Mouse (Mus musculus) forebrain, embryonic 15.5 days (tissue): ENCODE measurements at regions not wholly inside any gene's neighbourhood (a gene's known extent, or its start where the extent isn't known, plus 50 kb on each side); places are given as distances from the start of the nearest gene placed in this dataset.

Experiments used
- ATAC-seq: fragments of 200-750 bp; cut with Nextera tagmentation; replicated peaks from 2 replicates; pipeline ENCODE4 v1.8.0; 2017; ENCODE audit warnings: mild to moderate bottlenecking, moderate TSS enrichment, moderate library complexity
- H3K27ac ChIP-seq: fragments of 300-500 bp; sonication (generic); replicated peaks from 2 replicates; pipeline ENCODE4 v1.5.1; 2015; ENCODE audit warnings: mild to moderate bottlenecking, inconsistent platforms
- H3K27me3 ChIP-seq: fragments of 300-500 bp; sonication (generic); 2 replicates; pipeline ENCODE4 v1.6.1; 2015; ENCODE audit warnings: inconsistent platforms
- H3K36me3 ChIP-seq: fragments of 300-500 bp; sonication (generic); 2 replicates; pipeline ENCODE4 v1.6.1; 2015; ENCODE audit warnings: mild to moderate bottlenecking, inconsistent platforms
- H3K4me1 ChIP-seq: fragments of 300-500 bp; sonication (generic); 2 replicates; pipeline ENCODE4 v1.6.1; 2015; ENCODE audit warnings: inconsistent platforms
- H3K4me2 ChIP-seq: fragments of 300-500 bp; sonication (generic); replicated peaks from 2 replicates; pipeline ENCODE4 v1.6.1; 2015; ENCODE audit warnings: mild to moderate bottlenecking, inconsistent platforms
- H3K4me3 ChIP-seq: fragments of 300-500 bp; sonication (generic); 2 replicates; pipeline ENCODE4 v1.5.1; 2015; ENCODE audit warnings: mild to moderate bottlenecking, inconsistent platforms
- H3K9ac ChIP-seq: fragments of 300-500 bp; sonication (generic); replicated peaks from 2 replicates; pipeline ENCODE4 v1.6.1; 2015; ENCODE audit warnings: mild to moderate bottlenecking, inconsistent platforms
- H3K9me3 ChIP-seq: fragments of 300-500 bp; sonication (generic); 2 replicates; pipeline ENCODE4 v1.6.1; 2016; ENCODE audit warnings: inconsistent platforms
- WGBS: fragments of 180-500 bp; shearing (Covaris S2); methylation state at CpG from one replicate; pipeline ENCODE4 v1.1.7; 2015; ENCODE audit warnings: mixed read lengths; 5-methylcytosine and 5-hydroxymethylcytosine counted together

GRCm38 (mm10) chr2:8628007-8628406 is 1118.6 kb upstream of the Celf2 start:
- no peaks in the 10 kb centered on the region for H3K4me1 ChIP-seq
- H3K36me3 ChIP-seq: no peaks in the 10 kb centered on the region
- H3K4me2 ChIP-seq: no peak overlapping the region
- WGBS: 75% methylated on average over 1 of the region's 1 CpGs
- no peaks in the 10 kb centered on the region for H3K9me3 ChIP-seq
- no peak for ATAC-seq
- H3K9ac ChIP-seq: no peak overlapping the region
- H3K27me3 ChIP-seq: no peaks in the 10 kb centered on the region
- no peak overlapping the region for H3K4me3 ChIP-seq
- no peak overlapping the region for H3K27ac ChIP-seq

- no peak overlapping the region for H3K4me2 ChIP-seq
- ATAC-seq: no peak
- WGBS: 97% methylated on average over 2 of the region's 2 CpGs
- H3K9ac ChIP-seq: no peak overlapping the region
- no peak overlapping the region for H3K27ac ChIP-seq
- H3K4me1 ChIP-seq: no peaks in the 10 kb centered on the region
- no peak overlapping the region for H3K4me3 ChIP-seq
- H3K9me3 ChIP-seq: no peaks in the 10 kb centered on the region
- H3K27me3 ChIP-seq: no peaks in the 10 kb centered on the region
- no peaks in the 10 kb centered on the region for H3K36me3 ChIP-seq
Observed at GRCm38 (mm10) chr2:8628485-8629208, 1119.3 kb upstream of the Celf2 start.

GRCm38 (mm10) chr2:8638082-8638481 is 1128.7 kb upstream of the Celf2 start:
- H3K4me2 ChIP-seq: no peak overlapping the region
- H3K9me3 ChIP-seq: no peaks in the 10 kb centered on the region
- no peak overlapping the region for H3K9ac ChIP-seq
- whole genome bisulfite sequencing: 35% methylated on average over 7 of the region's 7 CpGs
- 0 out of 2 replicates have a peak, but pooled peaks cover 2% of the 10 kb centered on the region for H3K4me1 ChIP-seq
- no peaks in the 10 kb centered on the region for H3K36me3 ChIP-seq
- ATAC-seq: no peak
- H3K27ac ChIP-seq: no peak overlapping the region
- no peaks in the 10 kb centered on the region for H3K27me3 ChIP-seq
- H3K4me3 ChIP-seq: no peak overlapping the region

- Histone ChIP-seq H3K27ac (no peak overlapping the region), H3K9me3 (no peaks in the 10 kb centered on the region), H3K9ac (no peak overlapping the region), H3K27me3 (no peaks in the 10 kb centered on the region), H3K4me3 (no peak overlapping the region), H3K4me1 (0 out of 2 replicates have a peak, but pooled peaks cover 2% of the 10 kb centered on the region), H3K36me3 (no peaks in the 10 kb centered on the region), H3K4me2 (no peak overlapping the region)
- 53% methylated on average over 3 of the region's 3 CpGs for WGBS
- ATAC-seq: no peak
Observed at GRCm38 (mm10) chr2:8639282-8639681, 1129.9 kb upstream of the Celf2 start.

- H3K4me3 ChIP-seq: no peak overlapping the region
- WGBS: 40% methylated on average over 1 of the region's 1 CpGs
- no peak overlapping the region for H3K9ac ChIP-seq
- no peaks in the 10 kb centered on the region for H3K27me3 ChIP-seq
- H3K4me1 ChIP-seq: peaks cover 6% of the 10 kb centered on the region; the same call in 1 of the 2 replicates
- no peak overlapping the region for H3K27ac ChIP-seq
- H3K36me3 ChIP-seq: no peaks in the 10 kb centered on the region
- H3K4me2 ChIP-seq: no peak overlapping the region
- no peaks in the 10 kb centered on the region for H3K9me3 ChIP-seq
- no peak for ATAC-seq
Observed at GRCm38 (mm10) chr2:8645463-8645862, 1136.1 kb upstream of the Celf2 start.

- Histone ChIP-seq H3K27ac (no peak overlapping the region), H3K4me2 (no peak overlapping the region), H3K9me3 (no peaks in the 10 kb centered on the region), H3K4me1 (no peaks in the 10 kb centered on the region), H3K36me3 (no peaks in the 10 kb centered on the region), H3K27me3 (no peaks in the 10 kb centered on the region), H3K9ac (no peak overlapping the region), H3K4me3 (no peak overlapping the region)
- 90% methylated on average over 7 of the region's 7 CpGs for WGBS
- no peak for ATAC-seq
Observed at GRCm38 (mm10) chr2:8660544-8660943, 1151.2 kb upstream of the Celf2 start.

- Histone ChIP-seq H3K4me2 (no peak overlapping the region), H3K9me3 (no peaks in the 10 kb centered on the region), H3K9ac (0 out of 2 replicates have a peak overlapping the region, but pooled peaks have one; percentile 23), H3K4me3 (no peak overlapping the region), H3K27ac (no peak overlapping the region), H3K27me3 (no peaks in the 10 kb centered on the region), H3K4me1 (no peaks in the 10 kb centered on the region), H3K36me3 (no peaks in the 10 kb centered on the region)
- 13% methylated on average over 10 of the region's 10 CpGs for WGBS
- ATAC-seq: peak; percentile 82
Observed at GRCm38 (mm10) chr2:8673751-8674378, 1164.5 kb upstream of the Celf2 start.

GRCm38 (mm10) chr2:8675537-8675936 is 1166.2 kb upstream of the Celf2 start:
- 70% methylated on average over 4 of the region's 4 CpGs for WGBS
- Histone ChIP-seq H3K27ac (no peak overlapping the region), H3K9me3 (no peaks in the 10 kb centered on the region), H3K4me3 (no peak overlapping the region), H3K9ac (no peak overlapping the region), H3K36me3 (no peaks in the 10 kb centered on the region), H3K4me1 (no peaks in the 10 kb centered on the region), H3K27me3 (no peaks in the 10 kb centered on the region), H3K4me2 (no peak overlapping the region)
- no peak for ATAC-seq

GRCm38 (mm10) chr2:8676546-8676945 is 1167.2 kb upstream of the Celf2 start:
- WGBS: 13% methylated on average over 4 of the region's 4 CpGs
- H3K36me3 ChIP-seq: no peaks in the 10 kb centered on the region

GRCm38 (mm10) chr2:8690846-8691643 is 1181.7 kb upstream of the Celf2 start:
- no peak overlapping the region for H3K4me3 ChIP-seq
- no peak overlapping the region for H3K9ac ChIP-seq
- H3K36me3 ChIP-seq: no peaks in the 10 kb centered on the region
- H3K4me2 ChIP-seq: no peak overlapping the region
- H3K27me3 ChIP-seq: no peaks in the 10 kb centered on the region
- H3K4me1 ChIP-seq: no peaks in the 10 kb centered on the region
- ATAC-seq: no peak
- no peaks in the 10 kb centered on the region for H3K9me3 ChIP-seq
- H3K27ac ChIP-seq: no peak overlapping the region
- 76% methylated on average over 8 of the region's 8 CpGs for WGBS

More at GRCm38 (mm10) chr2:8676546-8676945, 1167.2 kb upstream of the Celf2 start:
- Histone ChIP-seq H3K4me2 (no peak overlapping the region), H3K27me3 (no peaks in the 10 kb centered on the region), H3K27ac (no peak overlapping the region), H3K9me3 (no peaks in the 10 kb centered on the region), H3K4me1 (no peaks in the 10 kb centered on the region), H3K4me3 (no peak overlapping the region), H3K9ac (no peak overlapping the region)
- no peak for ATAC-seq

- 75% methylated on average over 8 of the region's 8 CpGs for WGBS
- no peak overlapping the region for H3K27ac ChIP-seq
Observed at GRCm38 (mm10) chr2:8729306-8729705, 1151.7 kb upstream of the 4930412O13Rik start.

GRCm38 (mm10) chr2:8754142-8754541 is 1126.9 kb upstream of the 4930412O13Rik start:
- Histone ChIP-seq H3K9me3 (no peaks in the 10 kb centered on the region), H3K27me3 (no peaks in the 10 kb centered on the region), H3K36me3 (no peaks in the 10 kb centered on the region), H3K4me1 (no peaks in the 10 kb centered on the region), H3K4me2 (no peak overlapping the region), H3K9ac (no peak overlapping the region), H3K4me3 (no peak overlapping the region), H3K27ac (no peak overlapping the region)
- ATAC-seq: peak; percentile 64
- 16% methylated on average over 1 of the region's 1 CpGs for WGBS

More at GRCm38 (mm10) chr2:8729306-8729705, 1151.7 kb upstream of the 4930412O13Rik start:
- no peak for ATAC-seq
- Histone ChIP-seq H3K4me3 (no peak overlapping the region), H3K4me1 (no peaks in the 10 kb centered on the region), H3K9ac (no peak overlapping the region), H3K36me3 (no peaks in the 10 kb centered on the region), H3K27me3 (no peaks in the 10 kb centered on the region), H3K9me3 (no peaks in the 10 kb centered on the region), H3K4me2 (no peak overlapping the region)
